In the genomic region with DNA sequence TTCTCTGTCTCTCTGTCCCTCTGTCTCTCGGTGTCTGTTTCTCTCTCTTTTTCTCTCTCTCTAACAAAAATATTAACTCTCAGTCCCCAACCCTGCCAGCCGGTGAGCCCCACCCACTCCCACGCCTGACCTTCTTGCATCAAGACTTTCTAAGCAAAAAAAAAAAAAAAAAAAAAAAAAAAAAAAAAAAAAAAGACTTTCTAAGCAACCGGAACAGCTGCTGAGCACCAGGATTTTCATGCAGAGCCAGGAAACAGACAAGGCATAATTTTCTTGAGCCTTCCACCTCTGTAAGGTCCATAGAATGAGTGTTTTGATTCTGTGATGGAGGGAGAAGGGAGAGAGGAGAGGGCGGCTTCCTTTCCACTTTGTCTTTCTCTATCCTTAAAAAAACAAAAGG, we compare ENCODE assay signal across 10 mouse cellular contexts.
A peak's percentile ranks its signal among the peaks of the same experiment; 100 is the strongest.
DNase-seq lines count a peak whose midpoint lies in the region; ATAC-seq and TF ChIP-seq lines count a peak whose summit lies in the region.
"Had no signal": no experiment of that assay in that cellular context is flagged by ENCODE, and none has a peak within 500 bp of the region (broad histone marks: within the 10 kb centered on the region; RNA-seq: fewer than 3 reads in every experiment).

No protein-coding gene starts in this region.

- no peaks in the 10 kb centered on the region for H3K36me3 ChIP-seq in heart, embryonic 12.5 days
- H3K36me3 ChIP-seq in embryonic facial prominence, embryonic 13.5 days: no peaks in the 10 kb centered on the region
- H3K36me3 ChIP-seq: neural tube, embryonic 12.5 days had no signal

- DNase-seq in heart, adult 11 months: peak; percentile 83
- DNase-seq in retina, embryonic 14.5 days (ENCODE audit: low spot score): peak; percentile 9
- no peak for DNase-seq in retina, postnatal 1 day
- peak; percentile 40 to 62 for DNase-seq in lung, postnatal 4 days
- no peak for DNase-seq in layer of hippocampus, postnatal 14 days (ENCODE audit: low spot score in 2 of 2)
- no peak for DNase-seq in left cerebral cortex, adult 2 months (ENCODE audit: extremely low spot score in 1 of 2, low spot score in 2 of 2)
- DNase-seq: thymus, adult 2 months had no signal

- WGBS in heart, embryonic 12.5 days: 34% methylated on average over 5 of the region's 5 CpGs
- WGBS in embryonic facial prominence, embryonic 13.5 days: 11% methylated on average over 5 of the region's 5 CpGs

- intact Hi-C loops in left cerebral cortex, adult 2 months (cut with DNase I): no loop called here

- no peak overlapping the region for H3K27ac ChIP-seq in heart, embryonic 12.5 days (ENCODE audit: poor library complexity, severe bottlenecking)
- H3K27ac ChIP-seq in embryonic facial prominence, embryonic 13.5 days: peak overlapping the region; percentile 82
- H3K27ac ChIP-seq in left cerebral cortex, adult 2 months: no peak overlapping the region
- H3K27ac ChIP-seq: neural tube, embryonic 12.5 days had no signal

- no peak for ATAC-seq in heart, embryonic 12.5 days (ENCODE audit: insufficient number of reproducible peaks, low FRiP score)
- ATAC-seq in embryonic facial prominence, embryonic 13.5 days (ENCODE audit: insufficient number of reproducible peaks, insufficient read depth, low FRiP score, low TSS enrichment, low read depth): no peak

- no peak overlapping the region for H3K4me2 ChIP-seq in heart, embryonic 12.5 days
- H3K4me2 ChIP-seq in embryonic facial prominence, embryonic 13.5 days: no peak overlapping the region
- H3K4me2 ChIP-seq: neural tube, embryonic 12.5 days had no signal

- no peaks in the 10 kb centered on the region for H3K27me3 ChIP-seq in heart, embryonic 12.5 days (replicated peaks)
- H3K27me3 ChIP-seq in embryonic facial prominence, embryonic 13.5 days: no peaks in the 10 kb centered on the region
- H3K27me3 ChIP-seq: neural tube, embryonic 12.5 days had no signal

- H3K4me1 ChIP-seq in heart, embryonic 12.5 days (replicated peaks): peaks cover 24% of the 10 kb centered on the region
- peaks cover 22% of the 10 kb centered on the region for H3K4me1 ChIP-seq in embryonic facial prominence, embryonic 13.5 days

- H3K9ac ChIP-seq in heart, embryonic 12.5 days: no peak overlapping the region
- no peak overlapping the region for H3K9ac ChIP-seq in embryonic facial prominence, embryonic 13.5 days
- H3K9ac ChIP-seq: neural tube, embryonic 12.5 days had no signal

- H3K9me3 ChIP-seq in heart, embryonic 12.5 days (replicated peaks): no peaks in the 10 kb centered on the region
- H3K9me3 ChIP-seq in embryonic facial prominence, embryonic 13.5 days: no peaks in the 10 kb centered on the region
- H3K9me3 ChIP-seq: neural tube, embryonic 12.5 days had no signal

- no peak for TF ChIP-seq CTCF in left cerebral cortex, adult 2 months (IDR thresholded peaks at IDR 0.05)

- no peak overlapping the region for H3K4me3 ChIP-seq in heart, embryonic 12.5 days
- H3K4me3 ChIP-seq in embryonic facial prominence, embryonic 13.5 days: no peak overlapping the region
- no peak overlapping the region for H3K4me3 ChIP-seq in left cerebral cortex, adult 2 months
- H3K4me3 ChIP-seq: neural tube, embryonic 12.5 days had no signal

Comparison
In these comparisons a context has a peak if more than half of its experiments do, and no peak if none do; other contexts are left out.
1. DNase-seq: peak in heart, adult 11 months (single experiment), retina, embryonic 14.5 days (single experiment) and lung, postnatal 4 days (2 of 2); none in retina, postnatal 1 day (single experiment), layer of hippocampus, postnatal 14 days (0 of 2) and left cerebral cortex, adult 2 months (0 of 2).